Mouse (Mus musculus) urinary bladder, postnatal 14 days (tissue): ENCODE measurements at regions not wholly inside any gene's neighbourhood (a gene's known extent, or its start where the extent isn't known, plus 50 kb on each side); places are given as distances from the start of the nearest gene placed in this dataset.

Experiments
- DNase-seq: peaks from one replicate; pipeline ENCODE4 v3.0.0; 2021; ENCODE audit warnings: low spot score

GRCm38 (mm10) chr2:80717979-80718378, 100.9 kb downstream of the Nup35 start:
- no peak for DNase-seq

- no peak for DNase-seq
These were observed 107.0 kb downstream of the Nup35 start for GRCm38 (mm10) chr2:80724085-80724484.

GRCm38 (mm10) chr2:80731324-80731723, 114.3 kb downstream of the Nup35 start:
- no peak for DNase-seq

- no peak for DNase-seq
These were observed 129.7 kb downstream of the Nup35 start for GRCm38 (mm10) chr2:80746737-80747136.

GRCm38 (mm10) chr2:80762013-80762612, 145.1 kb downstream of the Nup35 start:
- DNase-seq, result peak; percentile 13

GRCm38 (mm10) chr2:80771176-80771575, 154.1 kb downstream of the Nup35 start:
- DNase-seq, result no peak

- no peak for DNase-seq
These were observed 155.4 kb downstream of the Nup35 start for GRCm38 (mm10) chr2:80772455-80772854.

GRCm38 (mm10) chr2:80786370-80786769, 169.3 kb downstream of the Nup35 start:
- no peak for DNase-seq

GRCm38 (mm10) chr2:80793345-80794147, 176.5 kb downstream of the Nup35 start:
- DNase-seq, result no peak

- DNase-seq, result no peak
These were observed 177.1 kb downstream of the Nup35 start for GRCm38 (mm10) chr2:80794148-80794507.

- no peak for DNase-seq
These were observed 202.2 kb downstream of the Nup35 start for GRCm38 (mm10) chr2:80819268-80819667.

GRCm38 (mm10) chr2:80851056-80851455, 234.0 kb downstream of the Nup35 start:
- DNase-seq, result no peak

GRCm38 (mm10) chr2:80855214-80855613, 238.2 kb downstream of the Nup35 start:
- no peak for DNase-seq

GRCm38 (mm10) chr2:80870046-80870445, 253.0 kb downstream of the Nup35 start:
- DNase-seq, result no peak

GRCm38 (mm10) chr2:80870458-80870857, 253.4 kb downstream of the Nup35 start:
- DNase-seq, result no peak

GRCm38 (mm10) chr2:80871356-80871755, 254.3 kb downstream of the Nup35 start:
- no peak for DNase-seq

GRCm38 (mm10) chr2:80878437-80878836, 261.4 kb downstream of the Nup35 start:
- DNase-seq, result no peak

GRCm38 (mm10) chr2:80884231-80884630, 267.2 kb downstream of the Nup35 start:
- DNase-seq, result no peak

- no peak for DNase-seq
These were observed 285.0 kb downstream of the Nup35 start for GRCm38 (mm10) chr2:80902050-80902449.

- DNase-seq, result no peak
These were observed 296.4 kb downstream of the Nup35 start for GRCm38 (mm10) chr2:80913478-80913877.

GRCm38 (mm10) chr2:80945521-80945920, 328.5 kb downstream of the Nup35 start:
- DNase-seq, result no peak

- no peak for DNase-seq
These were observed 349.7 kb downstream of the Nup35 start for GRCm38 (mm10) chr2:80966766-80967165.

GRCm38 (mm10) chr2:80967260-80967659, 350.2 kb downstream of the Nup35 start:
- no peak for DNase-seq

GRCm38 (mm10) chr2:80969354-80969753, 352.3 kb downstream of the Nup35 start:
- peak; percentile 5 for DNase-seq
